Mouse (Mus musculus) embryonic facial prominence, embryonic 13.5 days (tissue): ENCODE data around the gene Rab7b. TPM values are rescaled to one million over a fixed set of nuclear protein-coding genes. Genes with fewer than 3 reads are reported as not detected.

ENCODE experiments used
- ATAC-seq: fragments of 200-750 bp; cut with Nextera tagmentation; 2 replicates; pipeline ENCODE4 v1.8.0; 2017; ENCODE audit warnings: low read depth; ENCODE audit not compliant: insufficient number of reproducible peaks, insufficient read depth, low FRiP score, low TSS enrichment
- H3K27ac ChIP-seq: fragments of 300-500 bp; sonication (generic); 2 replicates; pipeline ENCODE4 v1.5.1; 2015; ENCODE audit warnings: moderate library complexity, mild to moderate bottlenecking, inconsistent platforms
- H3K27me3 ChIP-seq: fragments of 300-500 bp; sonication (generic); 2 replicates; pipeline ENCODE4 v1.6.1; 2015; ENCODE audit warnings: mild to moderate bottlenecking, inconsistent platforms
- H3K36me3 ChIP-seq: fragments of 300-500 bp; sonication (generic); 2 replicates; pipeline ENCODE4 v1.6.1; 2015; ENCODE audit warnings: mild to moderate bottlenecking, inconsistent platforms
- H3K4me1 ChIP-seq: fragments of 300-500 bp; sonication (generic); 2 replicates; pipeline ENCODE4 v1.6.1; 2015; ENCODE audit warnings: inconsistent platforms
- H3K4me2 ChIP-seq: fragments of 300-500 bp; sonication (generic); 2 replicates; pipeline ENCODE4 v1.6.1; 2015; ENCODE audit warnings: moderate library complexity, mild to moderate bottlenecking, inconsistent platforms
- H3K4me3 ChIP-seq: fragments of 300-500 bp; sonication (generic); 2 replicates; pipeline ENCODE4 v1.5.1; 2015; ENCODE audit warnings: mild to moderate bottlenecking, inconsistent platforms
- H3K9ac ChIP-seq: fragments of 300-500 bp; sonication (generic); 2 replicates; pipeline ENCODE4 v1.6.1; 2015; ENCODE audit warnings: mild to moderate bottlenecking, inconsistent platforms
- H3K9me3 ChIP-seq: fragments of 300-500 bp; sonication (generic); 2 replicates; pipeline ENCODE4 v1.6.1; 2016; ENCODE audit warnings: inconsistent platforms
- WGBS: fragments of 180-500 bp; shearing (Covaris S2); methylation state at CpG from one replicate; pipeline ENCODE4 v1.1.7; 2015; ENCODE audit warnings: mixed read lengths; 5-methylcytosine and 5-hydroxymethylcytosine counted together
- polyA plus RNA-seq: library from polyadenylated mRNA; unstranded; fragments of >200 nt; fragmentation: Nextera tagmentation; extraction: Ambion mirVana; gene quantifications from 2 replicates; pipeline ENCODE4 v1.2.1, GENCODE M21; 2015

Gene Rab7b
- polyA plus RNA-seq, 1 experiment from 2014 or later, result 5.0 TPM

DNA sequence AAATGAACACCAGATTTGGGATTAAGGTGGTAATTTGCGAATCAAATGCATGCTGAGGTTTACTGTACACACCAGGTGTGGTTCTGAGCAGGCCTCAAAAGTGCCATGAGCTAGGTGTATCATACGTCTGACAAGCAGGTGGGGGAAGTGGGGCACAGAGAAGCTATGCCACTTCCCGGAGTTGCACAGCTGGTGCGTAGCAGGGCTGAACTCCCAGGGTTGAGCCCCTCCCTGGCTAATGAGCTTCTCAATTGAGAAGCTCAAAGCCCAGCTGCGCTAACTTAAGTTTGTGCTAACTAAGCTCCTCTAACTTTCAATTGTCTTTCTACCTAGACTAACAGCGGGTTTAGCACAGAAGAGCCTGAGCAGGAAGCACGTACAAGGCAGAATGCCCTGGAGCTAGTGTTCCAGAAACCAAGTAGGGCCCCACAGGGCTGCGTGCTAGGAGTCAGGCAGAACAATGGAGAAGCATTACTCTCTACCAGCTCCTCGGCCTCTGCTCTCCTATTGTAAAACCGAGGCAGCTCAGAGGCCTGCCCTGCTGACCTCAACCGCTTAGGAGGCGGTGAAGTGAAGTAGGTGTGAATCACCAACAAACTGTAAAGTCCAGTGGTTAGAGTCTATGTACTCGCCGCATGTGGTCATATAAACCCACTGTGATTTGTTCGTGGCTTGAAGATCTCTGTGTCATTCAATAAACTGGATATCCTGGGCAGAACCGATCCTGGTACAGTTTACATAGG lies 30.6 kb downstream of the Rab7b start:
- H3K9me3 ChIP-seq, result no peaks in the 10 kb centered on the region
- H3K9ac ChIP-seq, result no peak overlapping the region
- no peaks in the 10 kb centered on the region for H3K36me3 ChIP-seq
- peaks cover 10% of the 10 kb centered on the region for H3K4me1 ChIP-seq
- H3K4me3 ChIP-seq, result no peak overlapping the region
- ATAC-seq, result no peak
- no peak overlapping the region for H3K4me2 ChIP-seq
- WGBS, result 49% methylated on average over 16 of the region's 16 CpGs
- no peak overlapping the region for H3K27ac ChIP-seq
- no peaks in the 10 kb centered on the region for H3K27me3 ChIP-seq

DNA sequence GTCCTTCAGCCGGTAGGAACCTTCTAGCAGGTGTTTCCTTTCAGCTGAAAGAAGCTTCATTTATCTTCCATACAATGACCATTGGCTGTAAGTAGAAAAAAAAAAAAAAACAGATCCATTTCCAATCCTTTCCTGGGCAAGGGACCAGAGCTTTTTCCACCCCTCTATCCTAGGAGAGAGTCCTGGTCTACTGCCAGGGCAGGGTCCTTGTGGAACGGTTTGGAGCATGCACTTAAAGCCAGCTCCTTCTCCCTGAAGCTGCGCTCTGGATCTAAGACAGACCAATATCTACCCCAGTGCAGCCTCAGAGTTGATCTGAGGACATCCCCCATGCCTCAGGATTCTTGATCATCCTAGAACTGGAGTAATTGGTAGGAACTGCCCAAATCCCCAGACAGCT lies 33.5 kb downstream of the Rab7b start:
- Histone ChIP-seq H3K27me3 (no peaks in the 10 kb centered on the region), H3K4me2 (no peak overlapping the region), H3K27ac (no peak overlapping the region), H3K9ac (no peak overlapping the region), H3K36me3 (no peaks in the 10 kb centered on the region), H3K4me1 (peaks cover 5% of the 10 kb centered on the region), H3K4me3 (no peak overlapping the region), H3K9me3 (no peaks in the 10 kb centered on the region)
- no peak for ATAC-seq
- WGBS, result 89% methylated on average over 3 of the region's 3 CpGs

DNA sequence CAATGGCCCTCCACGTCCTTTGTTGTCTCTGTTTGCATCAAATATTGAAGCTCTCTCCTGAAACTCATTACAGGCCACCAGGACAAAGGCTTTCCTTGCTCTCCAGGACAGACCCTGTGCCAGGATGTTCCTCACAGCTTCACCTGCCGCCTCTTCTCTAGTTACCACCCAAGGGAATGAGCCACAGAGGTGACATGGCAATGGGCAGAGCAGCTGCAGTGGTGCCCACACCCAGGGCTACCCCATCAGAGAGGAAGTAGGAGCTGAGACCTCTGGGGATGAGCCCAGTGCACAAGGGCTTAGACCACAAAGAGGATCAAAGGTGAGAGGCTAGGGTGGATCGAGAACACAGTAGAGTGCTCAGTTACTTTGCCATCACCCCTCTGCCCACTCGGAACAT lies 35.1 kb downstream of the Rab7b start:
- Histone ChIP-seq H3K4me1 (peaks cover 5% of the 10 kb centered on the region), H3K4me3 (no peak overlapping the region), H3K9ac (no peak overlapping the region), H3K9me3 (no peaks in the 10 kb centered on the region), H3K27me3 (no peaks in the 10 kb centered on the region), H3K4me2 (no peak overlapping the region), H3K36me3 (no peaks in the 10 kb centered on the region), H3K27ac (no peak overlapping the region)
- no peak for ATAC-seq
- 69% methylated on average over 4 of the region's 4 CpGs for WGBS

DNA sequence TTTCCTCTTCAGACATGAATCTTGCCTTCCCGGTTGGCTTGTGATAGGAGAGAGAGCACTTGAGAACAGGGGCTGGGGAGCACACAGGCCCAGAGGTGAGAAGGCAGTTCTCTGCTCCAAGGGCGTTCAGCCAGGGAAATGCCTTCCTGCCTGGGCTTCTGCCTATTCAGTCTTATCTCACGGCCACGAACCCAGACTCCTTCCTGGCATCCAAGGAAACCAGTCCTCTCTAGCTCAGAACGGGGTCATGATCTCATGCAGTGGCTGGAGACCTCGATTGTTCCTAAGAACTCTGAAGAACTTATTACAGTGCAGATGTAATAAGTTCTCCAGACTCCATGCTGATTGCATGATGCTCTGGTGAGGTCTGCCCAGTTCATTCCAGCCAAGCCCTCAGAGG lies 38.1 kb downstream of the Rab7b start:
- Histone ChIP-seq H3K27me3 (no peaks in the 10 kb centered on the region), H3K36me3 (no peaks in the 10 kb centered on the region), H3K4me1 (no peaks in the 10 kb centered on the region), H3K27ac (no peak overlapping the region), H3K9me3 (no peaks in the 10 kb centered on the region), H3K4me3 (no peak overlapping the region), H3K9ac (no peak overlapping the region), H3K4me2 (no peak overlapping the region)
- WGBS, result 64% methylated on average over 6 of the region's 6 CpGs
- ATAC-seq, result no peak

DNA sequence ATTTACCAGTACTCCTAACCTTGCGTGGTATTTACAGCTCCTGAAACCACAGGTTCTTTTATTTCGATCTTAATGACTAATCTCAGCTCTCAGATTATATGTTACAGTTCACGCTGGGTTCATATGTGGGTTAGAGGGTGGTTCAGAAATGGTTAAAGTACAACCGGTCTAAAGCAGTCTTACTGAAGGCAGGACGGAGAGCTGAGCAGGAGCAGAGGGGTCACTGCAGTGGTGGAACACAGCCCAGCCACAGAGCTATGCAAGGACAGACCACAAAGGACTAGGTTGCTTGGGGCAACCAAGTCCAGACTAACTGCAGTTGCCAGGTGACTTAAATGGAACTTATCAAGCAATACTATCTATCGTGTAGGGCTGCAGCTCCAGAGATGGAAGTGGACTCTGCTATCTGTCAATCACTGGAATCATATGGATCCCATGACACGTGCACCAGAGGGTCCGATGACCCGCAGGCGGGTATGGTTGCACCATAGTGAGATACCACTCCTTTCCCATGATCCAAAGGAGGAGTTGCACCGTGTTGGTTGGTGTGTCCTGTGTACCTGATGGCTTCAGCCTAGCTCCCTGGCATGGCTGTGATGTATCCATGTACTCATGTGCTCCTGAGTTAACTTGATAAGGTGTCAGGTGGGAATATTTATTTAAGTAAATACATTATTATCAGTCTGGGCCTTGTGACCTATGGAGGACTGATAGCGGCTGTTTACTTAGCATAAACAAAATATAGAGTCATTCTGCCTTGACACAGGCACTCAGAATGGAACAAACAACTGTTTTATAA lies 42.3 kb downstream of the Rab7b start:
- Histone ChIP-seq H3K4me3 (no peak overlapping the region), H3K36me3 (no peaks in the 10 kb centered on the region), H3K4me2 (no peak overlapping the region), H3K27me3 (no peaks in the 10 kb centered on the region), H3K4me1 (no peaks in the 10 kb centered on the region), H3K9ac (no peak overlapping the region), H3K9me3 (no peaks in the 10 kb centered on the region), H3K27ac (no peak overlapping the region)
- 77% methylated on average over 12 of the region's 12 CpGs for WGBS
- ATAC-seq, result no peak

DNA sequence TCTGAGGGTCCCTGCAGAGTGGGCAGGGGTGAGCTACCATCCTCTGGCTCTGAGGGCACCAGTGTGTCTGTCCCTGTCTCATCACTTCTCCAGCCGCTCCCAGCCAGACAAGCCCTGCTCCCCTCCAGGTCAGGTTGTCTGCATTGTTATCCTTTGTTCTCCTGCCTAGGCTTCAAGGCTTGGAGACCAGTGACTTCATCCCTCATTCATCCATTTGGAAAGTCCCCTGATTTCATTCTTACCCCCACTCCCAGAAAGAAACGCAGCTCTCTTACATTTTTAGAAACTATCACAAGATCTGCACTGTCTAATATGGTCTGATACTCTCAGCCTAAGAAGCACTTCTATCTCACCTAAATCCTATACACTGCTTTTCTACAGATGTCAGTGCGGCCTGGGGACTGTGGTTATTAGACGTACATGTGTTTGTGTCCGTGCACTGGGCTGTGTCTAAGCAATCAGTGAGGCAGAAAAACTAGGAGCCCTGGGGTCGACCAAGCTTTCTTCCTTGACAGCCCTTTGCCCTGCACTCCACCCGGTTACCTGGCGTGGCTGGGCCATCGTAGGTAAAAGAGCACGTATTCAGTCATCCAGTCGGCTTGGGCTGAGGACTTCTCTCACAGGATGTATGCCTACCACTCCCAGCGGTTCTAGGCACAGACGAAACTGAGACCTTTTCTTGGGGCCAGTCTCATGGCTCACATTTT lies 45.1 kb downstream of the Rab7b start:
- H3K4me3 ChIP-seq, result no peak overlapping the region
- WGBS, result 71% methylated on average over 13 of the region's 13 CpGs

DNA sequence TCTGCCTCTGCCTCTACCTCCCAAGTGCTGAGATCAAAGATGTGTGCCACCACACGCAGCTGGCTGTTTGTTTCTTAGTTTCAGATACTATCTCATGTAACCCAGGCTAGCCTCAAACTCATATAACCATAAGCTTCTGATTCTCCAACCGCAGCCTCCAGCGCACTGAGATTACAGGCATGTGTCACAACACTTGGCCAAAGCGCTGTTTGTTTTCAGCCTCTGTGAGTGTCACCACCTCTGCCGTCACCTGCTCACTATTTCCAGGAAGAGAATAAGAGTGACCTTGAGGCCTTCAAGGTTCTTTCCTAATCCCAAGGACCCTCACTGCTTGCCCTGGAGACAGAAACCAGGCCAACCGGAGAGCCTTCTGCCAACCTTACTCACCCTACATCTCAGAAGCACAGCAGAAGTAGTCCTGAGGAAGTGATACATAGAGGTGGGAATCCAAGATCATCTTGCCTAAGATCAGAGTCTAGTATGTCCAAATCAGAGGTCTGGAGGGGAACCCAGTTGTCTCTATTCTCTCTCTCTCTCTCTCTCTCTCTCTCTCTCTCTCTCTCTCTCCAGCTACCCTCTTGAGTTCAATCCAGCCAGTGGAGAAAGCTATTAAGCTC lies 46.3 kb downstream of the Rab7b start:
- no peaks in the 10 kb centered on the region for H3K4me1 ChIP-seq
- no peaks in the 10 kb centered on the region for H3K27me3 ChIP-seq
- H3K4me2 ChIP-seq, result no peak overlapping the region
- no peaks in the 10 kb centered on the region for H3K36me3 ChIP-seq
- no peak overlapping the region for H3K27ac ChIP-seq
- H3K4me3 ChIP-seq, result no peak overlapping the region
- WGBS, result 90% methylated on average over 6 of the region's 6 CpGs
- H3K9me3 ChIP-seq, result no peaks in the 10 kb centered on the region
- ATAC-seq, result no peak
- no peak overlapping the region for H3K9ac ChIP-seq

More for the DNA sequence above, 45.1 kb downstream of the Rab7b start:
- H3K9me3 ChIP-seq, result no peaks in the 10 kb centered on the region
- H3K4me2 ChIP-seq, result no peak overlapping the region
- H3K4me1 ChIP-seq, result no peaks in the 10 kb centered on the region
- H3K36me3 ChIP-seq, result no peaks in the 10 kb centered on the region
- ATAC-seq, result no peak
- H3K27me3 ChIP-seq, result no peaks in the 10 kb centered on the region
- H3K27ac ChIP-seq, result no peak overlapping the region
- no peak overlapping the region for H3K9ac ChIP-seq

DNA sequence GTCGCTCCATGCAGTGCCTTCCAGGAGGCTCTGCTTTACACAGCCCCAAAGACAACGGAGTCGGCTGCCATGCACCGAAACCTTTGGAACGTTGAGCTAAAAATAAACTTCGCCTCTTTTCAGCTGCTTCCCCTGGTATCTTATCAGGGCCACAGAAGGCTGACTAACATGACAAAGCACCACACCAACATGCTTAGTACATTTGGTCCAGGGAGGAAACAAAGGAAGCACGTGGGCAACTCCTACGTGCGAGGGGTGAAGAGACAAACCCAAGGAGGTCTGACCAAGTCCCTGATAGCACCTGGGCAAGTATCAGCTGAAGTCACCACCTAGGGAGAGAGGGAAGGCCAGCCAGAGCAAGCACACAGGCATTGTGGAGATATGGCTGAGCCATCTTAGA lies 48.0 kb downstream of the Rab7b start:
- Histone ChIP-seq H3K27ac (no peak overlapping the region), H3K4me1 (no peaks in the 10 kb centered on the region), H3K9me3 (no peaks in the 10 kb centered on the region), H3K4me3 (no peak overlapping the region), H3K9ac (no peak overlapping the region), H3K27me3 (no peaks in the 10 kb centered on the region), H3K36me3 (no peaks in the 10 kb centered on the region), H3K4me2 (no peak overlapping the region)
- ATAC-seq, result no peak
- 90% methylated on average over 9 of the region's 9 CpGs for whole genome bisulfite sequencing

DNA sequence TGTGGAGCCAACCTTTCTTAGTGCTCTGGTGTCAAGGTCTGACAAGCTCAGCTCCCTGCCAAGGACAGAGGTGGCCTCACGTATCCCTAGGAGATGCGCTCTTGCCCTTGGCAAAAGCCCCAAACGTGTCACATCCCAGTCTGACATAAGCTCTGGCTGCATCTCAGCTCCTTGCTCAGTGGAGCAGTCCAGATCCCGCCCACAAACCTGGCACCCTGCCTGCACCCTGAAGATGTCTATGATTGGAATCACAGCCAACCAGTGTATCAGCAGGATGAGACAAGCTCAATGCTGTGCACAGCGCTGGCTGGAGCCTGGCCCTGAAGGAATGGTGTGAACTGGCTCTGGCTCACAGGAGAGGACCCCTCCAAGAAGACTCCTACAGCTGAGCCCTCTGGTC lies 48.8 kb downstream of the Rab7b start:
- H3K36me3 ChIP-seq, result no peaks in the 10 kb centered on the region
- ATAC-seq, result no peak
- H3K4me2 ChIP-seq, result no peak overlapping the region
- H3K9me3 ChIP-seq, result no peaks in the 10 kb centered on the region
- no peak overlapping the region for H3K27ac ChIP-seq
- no peaks in the 10 kb centered on the region for H3K27me3 ChIP-seq
- WGBS, result 67% methylated on average over 5 of the region's 5 CpGs
- no peak overlapping the region for H3K4me3 ChIP-seq
- H3K4me1 ChIP-seq, result no peaks in the 10 kb centered on the region
- H3K9ac ChIP-seq, result no peak overlapping the region

DNA sequence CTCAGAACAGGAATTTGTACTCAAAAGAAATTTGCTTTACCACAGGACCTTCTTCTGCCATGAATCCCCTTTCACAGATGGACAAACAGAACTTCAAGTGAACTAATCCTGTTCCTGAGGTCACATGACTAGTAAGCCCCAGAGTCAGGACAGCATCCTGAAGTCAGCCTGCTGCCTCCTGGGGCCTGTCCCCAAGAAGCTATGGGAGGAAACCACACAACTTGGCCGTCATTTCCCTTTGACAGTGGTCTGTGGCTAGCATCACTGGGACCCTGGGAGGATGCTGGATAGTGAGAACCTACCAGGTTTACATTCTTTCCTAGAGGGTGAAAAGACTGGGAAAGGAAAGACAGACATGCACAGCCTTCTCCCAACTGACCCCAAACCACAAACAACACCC lies 50.3 kb downstream of the Rab7b start:
- Histone ChIP-seq H3K4me2 (no peak overlapping the region), H3K4me1 (no peaks in the 10 kb centered on the region), H3K27me3 (no peaks in the 10 kb centered on the region), H3K27ac (no peak overlapping the region), H3K9me3 (no peaks in the 10 kb centered on the region), H3K4me3 (no peak overlapping the region), H3K9ac (no peak overlapping the region), H3K36me3 (no peaks in the 10 kb centered on the region)
- ATAC-seq, result no peak
- WGBS, result 53% methylated on average over 1 of the region's 1 CpGs

DNA sequence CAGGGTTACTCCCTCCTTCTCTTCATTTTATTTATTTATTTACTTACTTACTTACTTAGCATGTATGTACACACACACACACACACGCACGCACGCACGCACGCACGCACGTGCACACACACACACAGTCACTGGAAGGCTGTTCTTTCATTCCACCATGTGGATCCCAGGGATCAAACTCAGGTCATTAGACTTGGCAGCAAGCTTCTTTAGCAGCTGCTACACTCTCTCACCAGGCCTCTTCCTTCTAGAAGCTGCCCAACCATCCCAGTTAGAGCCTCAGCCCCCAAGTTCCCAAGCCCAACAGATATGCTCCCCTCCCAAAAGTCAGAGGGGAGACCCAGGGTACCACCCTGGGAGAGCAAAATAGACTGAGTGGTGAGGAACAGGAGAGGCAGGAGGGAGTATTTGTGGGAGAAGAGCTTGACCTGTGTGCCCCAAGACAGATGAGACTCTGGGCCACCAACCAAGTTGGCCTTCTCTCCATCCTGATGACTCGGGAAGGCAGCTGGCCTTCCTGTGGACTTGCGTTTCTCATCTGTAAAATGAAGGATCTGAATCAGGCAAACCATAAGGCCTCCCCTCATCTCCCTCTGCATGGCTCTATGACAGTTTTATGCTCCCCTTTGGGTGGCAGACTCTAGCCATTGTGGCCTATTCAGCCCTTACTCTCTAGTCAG lies 51.1 kb downstream of the Rab7b start:
- Histone ChIP-seq H3K9ac (no peak overlapping the region), H3K27ac (no peak overlapping the region), H3K4me3 (no peak overlapping the region), H3K9me3 (no peaks in the 10 kb centered on the region), H3K4me1 (no peaks in the 10 kb centered on the region), H3K27me3 (no peaks in the 10 kb centered on the region), H3K36me3 (no peaks in the 10 kb centered on the region), H3K4me2 (no peak overlapping the region)
- ATAC-seq, result no peak
- WGBS, result 90% methylated on average over 9 of the region's 9 CpGs
